Mouse (Mus musculus): ENCODE results near the gene Sertad4.

Gene Sertad4

GRCm38 (mm10) chr1:192851640-192852039 is 3.9 kb downstream of the Sertad4 start:
- DNase-seq (ENCODE audit: low spot score), result peak; percentile 37

- no peak for DNase-seq (ENCODE audit: low spot score)
Observed at GRCm38 (mm10) chr1:192851126-192851525, 4.4 kb downstream of the Sertad4 start.

- DNase-seq (ENCODE audit: low spot score), result no peak
Observed at GRCm38 (mm10) chr1:192849616-192850015, 5.9 kb downstream of the Sertad4 start.

- DNase-seq (ENCODE audit: low spot score), result no peak
Observed at GRCm38 (mm10) chr1:192847254-192847653, 8.3 kb downstream of the Sertad4 start.

GRCm38 (mm10) chr1:192841094-192841813 is 14.3 kb downstream of the Sertad4 start:
- DNase-seq (ENCODE audit: low spot score), result no peak

- no peak for DNase-seq (ENCODE audit: low spot score)
Observed at GRCm38 (mm10) chr1:192840655-192841054, 14.9 kb downstream of the Sertad4 start.

GRCm38 (mm10) chr1:192835211-192835681 is 20.3 kb downstream of the Sertad4 start:
- DNase-seq (ENCODE audit: low spot score), result no peak

- peak; percentile 22 for DNase-seq (ENCODE audit: low spot score)
Observed at GRCm38 (mm10) chr1:192834361-192835210, 21.0 kb downstream of the Sertad4 start.

- DNase-seq (ENCODE audit: low spot score), result no peak
Observed at GRCm38 (mm10) chr1:192833586-192833985, 22.0 kb downstream of the Sertad4 start.

GRCm38 (mm10) chr1:192833097-192833496 is 22.5 kb downstream of the Sertad4 start:
- DNase-seq (ENCODE audit: low spot score), result no peak

GRCm38 (mm10) chr1:192832338-192832737 is 23.2 kb downstream of the Sertad4 start:
- no peak for DNase-seq (ENCODE audit: low spot score)

GRCm38 (mm10) chr1:192830444-192830843 is 25.1 kb downstream of the Sertad4 start:
- no peak for DNase-seq (ENCODE audit: low spot score)

GRCm38 (mm10) chr1:192828928-192829327 is 26.6 kb downstream of the Sertad4 start:
- DNase-seq (ENCODE audit: low spot score), result peak; percentile 16

GRCm38 (mm10) chr1:192827955-192828354 is 27.6 kb downstream of the Sertad4 start:
- no peak for DNase-seq (ENCODE audit: low spot score)

- DNase-seq (ENCODE audit: low spot score), result no peak
Observed at GRCm38 (mm10) chr1:192825746-192826145, 29.8 kb downstream of the Sertad4 start.

GRCm38 (mm10) chr1:192822652-192823525 is 32.7 kb downstream of the Sertad4 start:
- DNase-seq (ENCODE audit: low spot score), result no peak

- DNase-seq (ENCODE audit: low spot score), result no peak
Observed at GRCm38 (mm10) chr1:192822309-192822651, 33.3 kb downstream of the Sertad4 start.

GRCm38 (mm10) chr1:192818334-192818733 is 37.2 kb downstream of the Sertad4 start:
- no peak for DNase-seq (ENCODE audit: low spot score)

- DNase-seq (ENCODE audit: low spot score), result no peak
Observed at GRCm38 (mm10) chr1:192815789-192816188, 39.8 kb downstream of the Sertad4 start.

- DNase-seq (ENCODE audit: low spot score), result no peak
Observed at GRCm38 (mm10) chr1:192814700-192815099, 40.9 kb downstream of the Sertad4 start.

GRCm38 (mm10) chr1:192812758-192813157 is 42.8 kb downstream of the Sertad4 start:
- no peak for DNase-seq (ENCODE audit: low spot score)

- DNase-seq (ENCODE audit: low spot score), result no peak
Observed at GRCm38 (mm10) chr1:192812290-192812689, 43.3 kb downstream of the Sertad4 start.
